9 mouse cellular contexts compared by ENCODE assay signal in genomic region chr4:117485045-117485780, GRCm38 (mm10). TPM values are rescaled to one million over a fixed set of nuclear protein-coding genes. Genes with fewer than 3 reads are reported as not detected.
DNase-seq lines count a peak whose midpoint lies in the region; ATAC-seq lines count a peak whose summit lies in the region.
"Had no signal": no experiment of that assay in that cellular context is flagged by ENCODE, and none has a peak within 500 bp of the region (broad histone marks: within the 10 kb centered on the region; RNA-seq: fewer than 3 reads in every experiment).

No protein-coding gene starts in this region.

- H3K27me3 ChIP-seq in embryonic facial prominence, embryonic 14.5 days (replicated peaks; ENCODE audit: control insufficient read depth, insufficient read depth, low read length) = peaks cover 61% of the 10 kb centered on the region
- H3K27me3 ChIP-seq in intestine, embryonic 15.5 days (replicated peaks) = peaks cover 50% of the 10 kb centered on the region
- peaks cover 70% of the 10 kb centered on the region for H3K27me3 ChIP-seq in neural tube, embryonic 12.5 days (replicated peaks)

- peak overlapping the region; percentile 99 for H3K4me2 ChIP-seq in embryonic facial prominence, embryonic 14.5 days (ENCODE audit: low read depth, low read length)
- peak overlapping the region; percentile 91 for H3K4me2 ChIP-seq in intestine, embryonic 15.5 days (replicated peaks)
- peak overlapping the region; percentile 84 for H3K4me2 ChIP-seq in neural tube, embryonic 12.5 days (replicated peaks)

- ATAC-seq in embryonic facial prominence, embryonic 14.5 days (ENCODE audit: low read depth) = peak; percentile 51; the same call in 1 of the 2 replicates
- no peak for ATAC-seq in intestine, embryonic 15.5 days
- ATAC-seq in neural tube, embryonic 12.5 days (ENCODE audit: low FRiP score, low read depth) = no peak
- ATAC-seq: Patski had no signal

- H3K4me3 ChIP-seq in embryonic facial prominence, embryonic 14.5 days (ENCODE audit: low read depth, low read length) = peak overlapping the region; percentile 53
- H3K4me3 ChIP-seq in intestine, embryonic 15.5 days (replicated peaks) = peak overlapping the region; percentile 40
- H3K4me3 ChIP-seq in neural tube, embryonic 12.5 days = peak overlapping the region; percentile 37

- 44% methylated on average over 13 of the region's 13 CpGs for WGBS in embryonic facial prominence, embryonic 14.5 days
- 40% methylated on average over 13 of the region's 13 CpGs for WGBS in intestine, embryonic 15.5 days
- WGBS in neural tube, embryonic 12.5 days = 23% methylated on average over 13 of the region's 13 CpGs

- peak; percentile 17 for DNase-seq in kidney, postnatal 10 days
- DNase-seq in kidney, adult 8-10 months = no peak
- DNase-seq in embryonic facial prominence, embryonic 14.5 days (ENCODE audit: low spot score) = no peak
- no peak for DNase-seq in adrenal gland, postnatal 25 days
- DNase-seq in adrenal gland, postnatal 36 days = no peak
- DNase-seq in left cerebral cortex, postnatal 25 days (ENCODE audit: low spot score in 2 of 2) = no peak

- H3K27ac ChIP-seq in embryonic facial prominence, embryonic 14.5 days (replicated peaks; ENCODE audit: low read depth, low read length) = no peak overlapping the region
- no peak overlapping the region for H3K27ac ChIP-seq in intestine, embryonic 15.5 days
- H3K27ac ChIP-seq in neural tube, embryonic 12.5 days = no peak overlapping the region

- intact Hi-C loops in left cerebral cortex, postnatal 25 days (cut with DNase I) = no loop called here

- peak overlapping the region; percentile 60 for H3K9ac ChIP-seq in embryonic facial prominence, embryonic 14.5 days (ENCODE audit: low read depth, low read length)
- H3K9ac ChIP-seq in intestine, embryonic 15.5 days = no peak overlapping the region
- H3K9ac ChIP-seq in neural tube, embryonic 12.5 days = peak overlapping the region; percentile 51

- no peaks in the 10 kb centered on the region for H3K36me3 ChIP-seq in embryonic facial prominence, embryonic 14.5 days (ENCODE audit: control insufficient read depth, insufficient read depth, low read length)
- no peaks in the 10 kb centered on the region for H3K36me3 ChIP-seq in intestine, embryonic 15.5 days
- no peaks in the 10 kb centered on the region for H3K36me3 ChIP-seq in neural tube, embryonic 12.5 days

- no peaks in the 10 kb centered on the region for H3K9me3 ChIP-seq in embryonic facial prominence, embryonic 14.5 days (ENCODE audit: control insufficient read depth, low read length)
- H3K9me3 ChIP-seq in intestine, embryonic 15.5 days = no peaks in the 10 kb centered on the region
- H3K9me3 ChIP-seq in neural tube, embryonic 12.5 days = no peaks in the 10 kb centered on the region

- peaks cover 5% of the 10 kb centered on the region; the same call in 1 of the 2 replicates for H3K4me1 ChIP-seq in embryonic facial prominence, embryonic 14.5 days (ENCODE audit: control insufficient read depth, insufficient read depth, low read length)
- H3K4me1 ChIP-seq in intestine, embryonic 15.5 days (replicated peaks) = peaks cover 13% of the 10 kb centered on the region
- H3K4me1 ChIP-seq in neural tube, embryonic 12.5 days = peaks cover 52% of the 10 kb centered on the region

RNA-seq across cellular contexts. Expression of gene Rnf220, which starts 11.6 kb away (rescaled TPM):
- 56.3 and 62.4 TPM in 2 replicates for polyA plus RNA-seq in embryonic facial prominence, embryonic 14.5 days (2014; fragmentation: Nextera tagmentation; extraction: Ambion mirVana)
- polyA plus RNA-seq in intestine, embryonic 15.5 days (2015; fragmentation: Nextera tagmentation; extraction: Ambion mirVana) = 60.0 and 63.9 TPM in 2 replicates
- 107 and 111 TPM in 2 replicates for polyA plus RNA-seq in neural tube, embryonic 12.5 days (2016; fragmentation: Nextera tagmentation; extraction: Ambion mirVana)
- 83.6 and 102 TPM in 2 replicates for total RNA-seq in adrenal gland, postnatal 25 days (2021)
- 10 to 100 TPM; 78.8 to 88.1 TPM for total RNA-seq in adrenal gland, postnatal 36 days (2021)
- 100 to 1,000 TPM; 179 to 182 TPM for total RNA-seq in left cerebral cortex, postnatal 25 days (2021)
